Mouse (Mus musculus) embryonic fibroblast, embryonic 13.5 days (primary cell): Measurements from ENCODE around the gene Serinc2.

Experiments
- CTCF ChIP-seq: IDR thresholded peaks from 2 replicates; pipeline ENCODE4 v1.5.1; 2011; ENCODE audit warnings: mild to moderate bottlenecking, control low read depth, low read length, moderate library complexity, borderline replicate concordance; ENCODE audit not compliant: insufficient read depth
- POLR2A ChIP-seq: IDR thresholded peaks from 2 replicates; pipeline ENCODE4 v1.6.1; 2011; ENCODE audit warnings: low read depth, mild to moderate bottlenecking, control low read depth, low read length, moderate library complexity

DNA sequence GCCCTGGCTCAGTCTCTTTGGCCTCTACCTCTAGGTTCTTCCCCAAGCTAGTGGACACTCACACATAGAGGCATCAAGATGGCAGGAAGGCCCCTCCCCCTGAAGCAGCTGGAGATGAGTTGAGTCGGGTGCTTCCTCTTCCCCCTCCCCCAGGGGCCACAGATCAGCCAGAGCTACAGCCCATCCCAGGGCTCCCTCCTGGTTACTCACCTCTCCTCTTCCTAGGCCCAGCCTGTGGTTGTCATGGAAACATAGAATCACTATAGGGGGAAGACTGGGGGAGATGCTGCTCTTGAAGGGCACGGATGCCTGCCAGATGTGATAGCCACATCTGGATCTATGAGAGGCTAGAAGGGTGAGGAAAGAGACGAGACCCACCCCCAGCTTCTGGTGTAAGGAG is 25.7 kb upstream of the Serinc2 start:
- TF ChIP-seq POLR2A: no peak
- TF ChIP-seq CTCF: no peak
